ENCODE assay signal across 8 mouse cellular contexts in the genomic region with DNA sequence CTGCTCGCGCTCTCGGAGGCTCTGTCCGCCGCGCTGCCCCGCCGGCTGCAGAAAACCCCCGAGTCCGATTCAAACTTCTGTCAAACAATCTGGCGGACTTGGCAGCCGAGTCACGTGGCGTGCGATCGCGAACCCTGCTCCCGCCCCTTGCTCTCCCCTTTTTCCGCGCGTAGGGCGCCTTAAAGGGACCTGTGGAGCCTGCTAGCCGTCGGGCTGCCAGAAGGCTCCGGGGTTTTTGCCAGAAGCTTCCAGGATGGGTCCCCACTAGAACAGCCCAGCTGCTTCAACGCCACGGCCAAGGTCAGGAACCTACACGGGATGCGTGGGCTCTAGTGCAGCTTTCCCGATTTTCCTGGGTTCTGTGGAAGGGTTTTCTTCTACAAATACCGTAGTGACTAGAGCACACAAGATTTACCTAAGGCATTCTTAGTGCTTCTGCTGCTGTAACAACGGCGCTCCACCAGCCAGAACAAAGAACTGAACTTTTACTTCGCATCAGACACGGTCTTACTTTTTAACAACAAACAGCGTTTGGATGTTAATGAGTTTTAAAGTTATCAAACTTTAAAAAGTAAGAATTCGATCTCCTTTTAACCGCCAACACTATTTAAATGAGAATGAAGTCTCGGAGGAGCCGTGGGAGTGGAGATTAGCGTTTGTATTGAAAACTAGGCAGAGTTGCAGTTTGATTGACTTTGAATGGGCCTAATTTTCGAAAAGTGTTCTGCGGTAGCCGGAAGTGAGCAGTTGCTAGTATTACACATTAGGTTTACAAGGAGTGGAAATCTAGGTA. TPM values are rescaled to one million over a fixed set of nuclear protein-coding genes. Genes with fewer than 3 reads are reported as not detected.
DNase-seq lines count a peak whose midpoint lies in the region; ATAC-seq and TF ChIP-seq lines count a peak whose summit lies in the region.

A gene (minus strand): TSS at position 91 of the 793 bp plus-strand sequence.

- H3K27ac ChIP-seq in spleen, adult 2 months (ENCODE audit: insufficient read depth, low read length) = no peak within 1 kb of the TSS
- no peak within 1 kb of the TSS for H3K27ac ChIP-seq in embryonic facial prominence, embryonic 11.5 days (replicated peaks; ENCODE audit: low read depth, low read length)
- H3K27ac ChIP-seq in heart, embryonic 16.5 days (ENCODE audit: low read length) = no peak within 1 kb of the TSS

- no peaks in the 10 kb centered on the region for H3K36me3 ChIP-seq in spleen, adult 2 months (ENCODE audit: control insufficient read depth, insufficient read depth, low read length)
- H3K36me3 ChIP-seq in embryonic facial prominence, embryonic 11.5 days (replicated peaks; ENCODE audit: control insufficient read depth, insufficient read depth, low read depth, low read length) = no peaks in the 10 kb centered on the region
- H3K36me3 ChIP-seq in heart, embryonic 16.5 days (ENCODE audit: control insufficient read depth, insufficient read depth) = no peaks in the 10 kb centered on the region

- peak; percentile 53 for ATAC-seq in embryonic facial prominence, embryonic 11.5 days (replicated peaks; ENCODE audit: insufficient number of reproducible peaks, low FRiP score, low TSS enrichment, low read depth)
- 0 out of 2 replicates have a peak, but pooled peaks have one; percentile 49 for ATAC-seq in heart, embryonic 16.5 days (replicated peaks; ENCODE audit: extremely low read depth, insufficient read depth, low FRiP score)
- peak; percentile 64 for ATAC-seq in megakaryocyte progenitor cell, adult 5-6 weeks (replicated peaks; ENCODE audit: poor library complexity)

- peak within 1 kb of the TSS; percentile 46 for H3K4me3 ChIP-seq in spleen, adult 2 months (ENCODE audit: extremely low read depth, insufficient read depth, insufficient read length)
- H3K4me3 ChIP-seq in embryonic facial prominence, embryonic 11.5 days (ENCODE audit: low read depth, low read length) = peak within 1 kb of the TSS; percentile 46
- peak within 1 kb of the TSS; percentile 50 for H3K4me3 ChIP-seq in heart, embryonic 16.5 days (ENCODE audit: low read length)

- no peak for TF ChIP-seq POLR2A in spleen, adult 2 months (IDR thresholded peaks at IDR 0.05; ENCODE audit: low read depth, low read length)

- H3K27me3 ChIP-seq in spleen, adult 2 months (ENCODE audit: control insufficient read depth, insufficient read depth, low read length) = peaks cover 20% of the 10 kb centered on the region
- H3K27me3 ChIP-seq in embryonic facial prominence, embryonic 11.5 days (ENCODE audit: control insufficient read depth, insufficient read depth, low read length) = peaks cover 26% of the 10 kb centered on the region
- H3K27me3 ChIP-seq in heart, embryonic 16.5 days (ENCODE audit: control insufficient read depth, insufficient read depth, low read length) = peaks cover 20% of the 10 kb centered on the region

- TF ChIP-seq CTCF in spleen, adult 2 months (IDR thresholded peaks at IDR 0.05; ENCODE audit: extremely low read depth, insufficient read depth, insufficient read length, insufficient replicate concordance) = no peak

- DNase-seq in spleen, adult 2 months (ENCODE audit: low read depth in 1 of 2, low spot score in 2 of 2) = no peak
- no peak for DNase-seq in spleen, postnatal 14 days (ENCODE audit: low spot score in 2 of 2)
- DNase-seq in embryonic facial prominence, embryonic 11.5 days (ENCODE audit: low spot score) = peak; percentile 73
- peak; percentile 82 for DNase-seq in kidney, postnatal 10 days
- peak; percentile 48 for DNase-seq in thymus, postnatal 4 days
- DNase-seq in layer of hippocampus, adult 11-12 months (ENCODE audit: low spot score) = no peak

- peaks cover 9% of the 10 kb centered on the region; the same call in 1 of the 2 replicates for H3K4me1 ChIP-seq in spleen, adult 2 months (ENCODE audit: control insufficient read depth, insufficient read depth, insufficient read length)
- H3K4me1 ChIP-seq in embryonic facial prominence, embryonic 11.5 days (ENCODE audit: control insufficient read depth, insufficient read depth, low read length) = no peaks in the 10 kb centered on the region
- peaks cover 2% of the 10 kb centered on the region; the same call in 1 of the 2 replicates for H3K4me1 ChIP-seq in heart, embryonic 16.5 days (ENCODE audit: control insufficient read depth, insufficient read depth, low read length)

- H3K9me3 ChIP-seq in embryonic facial prominence, embryonic 11.5 days (replicated peaks; ENCODE audit: control insufficient read depth, low read length) = no peaks in the 10 kb centered on the region
- no peaks in the 10 kb centered on the region for H3K9me3 ChIP-seq in heart, embryonic 16.5 days (replicated peaks; ENCODE audit: control insufficient read depth, low read length)

- H3K9ac ChIP-seq in embryonic facial prominence, embryonic 11.5 days (replicated peaks; ENCODE audit: low read length) = peak within 1 kb of the TSS; percentile 47
- peak within 1 kb of the TSS; percentile 59 for H3K9ac ChIP-seq in heart, embryonic 16.5 days (ENCODE audit: low read length)

- H3K4me2 ChIP-seq in embryonic facial prominence, embryonic 11.5 days (ENCODE audit: low read depth, low read length) = peak within 1 kb of the TSS; percentile 59
- peak within 1 kb of the TSS; percentile 80 for H3K4me2 ChIP-seq in heart, embryonic 16.5 days (ENCODE audit: low read depth, low read length)

- 8% methylated on average over 44 of the region's 44 CpGs for WGBS in spleen, adult 2 months
- WGBS in embryonic facial prominence, embryonic 11.5 days = 3% methylated on average over 44 of the region's 44 CpGs
- WGBS in heart, embryonic 16.5 days = 5% methylated on average over 44 of the region's 44 CpGs

RNA-seq across cellular contexts. Expression of the gene that starts here (rescaled TPM):
- 0.15 and 0.16 TPM in 2 replicates for polyA plus RNA-seq in spleen, adult 2 months (2012; rRNA removed)
- polyA plus RNA-seq in embryonic facial prominence, embryonic 11.5 days (2014; fragmentation: Nextera tagmentation; extraction: Ambion mirVana) = 0.95 and 1.1 TPM in 2 replicates
- 1.8 and 2.3 TPM in 2 replicates for polyA plus RNA-seq in heart, embryonic 16.5 days (2015; fragmentation: Nextera tagmentation; extraction: Ambion mirVana)
- total RNA-seq in megakaryocyte progenitor cell, adult 5-6 weeks (2015) = not detected in 2 replicates
- not detected in 2 replicates for total RNA-seq in megakaryocyte progenitor cell, adult 5-6 weeks (2017)

Comparison
In these comparisons a context has a peak if more than half of its experiments do, and no peak if none do; other contexts are left out.
1. Peak in ATAC-seq in megakaryocyte progenitor cell, adult 5-6 weeks; RNA of the gene not detected or under 1 TPM.
2. DNase-seq: peak in embryonic facial prominence, embryonic 11.5 days (single experiment), kidney, postnatal 10 days (single experiment) and thymus, postnatal 4 days (single experiment); none in spleen, adult 2 months (0 of 2), spleen, postnatal 14 days (0 of 2) and layer of hippocampus, adult 11-12 months (single experiment).
3. Peak in every context shown above with its lines, with median percentiles within 50 percentile points of each other: H3K4me3 ChIP-seq and ATAC-seq.